Mouse (Mus musculus): ENCODE data around the gene Col23a1. TPM values are rescaled to one million over a fixed set of nuclear protein-coding genes. Genes with fewer than 3 reads are reported as not detected.

The Col23a1 gene
- polyA plus RNA-seq, 1 experiment: 7.1 TPM

GRCm38 (mm10) chr11:51513019-51513418 lies 223.3 kb downstream of the Col23a1 start:
- TF ChIP-seq POLR2A (IDR thresholded peaks at IDR 0.05; ENCODE audit: low read depth, low read length) (no peak), CTCF (IDR thresholded peaks at IDR 0.05; ENCODE audit: borderline replicate concordance, insufficient read depth, low read length) (no peak)
- no peak overlapping the region for H3K27ac ChIP-seq (ENCODE audit: insufficient read depth, low read length)
- no peaks in the 10 kb centered on the region for H3K4me1 ChIP-seq (ENCODE audit: control insufficient read depth, insufficient read depth, low read length)
- H3K4me3 ChIP-seq (ENCODE audit: insufficient read depth, low read length): no peak overlapping the region

- TF ChIP-seq CTCF (IDR thresholded peaks at IDR 0.05; ENCODE audit: borderline replicate concordance, insufficient read depth, low read length) (no peak), POLR2A (IDR thresholded peaks at IDR 0.05; ENCODE audit: low read depth, low read length) (no peak)
- Histone ChIP-seq H3K4me1 (ENCODE audit: control insufficient read depth, insufficient read depth, low read length) (no peaks in the 10 kb centered on the region), H3K27ac (ENCODE audit: insufficient read depth, low read length) (no peak overlapping the region), H3K4me3 (ENCODE audit: insufficient read depth, low read length) (no peak overlapping the region)
Measured at GRCm38 (mm10) chr11:51515346-51515745, 225.6 kb downstream of the Col23a1 start.

- H3K27ac ChIP-seq (ENCODE audit: insufficient read depth, low read length): no peak overlapping the region
- H3K4me1 ChIP-seq (ENCODE audit: control insufficient read depth, insufficient read depth, low read length): no peaks in the 10 kb centered on the region
- no peak overlapping the region for H3K4me3 ChIP-seq (ENCODE audit: insufficient read depth, low read length)
- no peak for TF ChIP-seq CTCF (IDR thresholded peaks at IDR 0.05; ENCODE audit: borderline replicate concordance, insufficient read depth, low read length)
- no peak for TF ChIP-seq POLR2A (IDR thresholded peaks at IDR 0.05; ENCODE audit: low read depth, low read length)
Measured at GRCm38 (mm10) chr11:51518100-51518499, 228.4 kb downstream of the Col23a1 start.

GRCm38 (mm10) chr11:51518585-51518984 lies 228.9 kb downstream of the Col23a1 start:
- Histone ChIP-seq H3K4me1 (ENCODE audit: control insufficient read depth, insufficient read depth, low read length) (no peaks in the 10 kb centered on the region), H3K27ac (ENCODE audit: insufficient read depth, low read length) (no peak overlapping the region), H3K4me3 (ENCODE audit: insufficient read depth, low read length) (no peak overlapping the region)
- no peak for TF ChIP-seq CTCF (IDR thresholded peaks at IDR 0.05; ENCODE audit: borderline replicate concordance, insufficient read depth, low read length)
- TF ChIP-seq POLR2A (IDR thresholded peaks at IDR 0.05; ENCODE audit: low read depth, low read length): no peak

DNA sequence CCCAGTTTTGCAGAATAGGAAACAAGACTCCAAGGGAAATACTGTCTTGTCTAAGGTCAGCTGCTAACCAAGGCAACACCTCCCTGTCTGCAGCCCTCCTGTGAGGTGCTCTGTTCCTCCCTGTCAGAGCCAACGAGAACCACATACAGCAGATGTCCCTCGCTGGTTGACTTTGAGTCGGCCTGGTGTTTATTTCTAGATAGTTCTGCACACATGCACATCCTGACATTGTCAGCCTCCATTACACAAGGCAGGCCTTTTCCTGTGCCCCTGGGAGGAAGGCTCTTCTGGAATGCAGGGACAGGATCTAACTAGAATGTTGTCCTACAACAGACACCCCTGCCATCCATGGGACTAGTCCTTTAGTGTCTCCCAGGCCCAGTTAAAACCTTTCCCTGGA lies 231.7 kb downstream of the Col23a1 start:
- TF ChIP-seq CTCF (IDR thresholded peaks at IDR 0.05; ENCODE audit: borderline replicate concordance, insufficient read depth, low read length) (no peak), POLR2A (IDR thresholded peaks at IDR 0.05; ENCODE audit: low read depth, low read length) (no peak)
- Histone ChIP-seq H3K4me1 (ENCODE audit: control insufficient read depth, insufficient read depth, low read length) (no peaks in the 10 kb centered on the region), H3K4me3 (ENCODE audit: insufficient read depth, low read length) (no peak overlapping the region), H3K27ac (ENCODE audit: insufficient read depth, low read length) (no peak overlapping the region)

DNA sequence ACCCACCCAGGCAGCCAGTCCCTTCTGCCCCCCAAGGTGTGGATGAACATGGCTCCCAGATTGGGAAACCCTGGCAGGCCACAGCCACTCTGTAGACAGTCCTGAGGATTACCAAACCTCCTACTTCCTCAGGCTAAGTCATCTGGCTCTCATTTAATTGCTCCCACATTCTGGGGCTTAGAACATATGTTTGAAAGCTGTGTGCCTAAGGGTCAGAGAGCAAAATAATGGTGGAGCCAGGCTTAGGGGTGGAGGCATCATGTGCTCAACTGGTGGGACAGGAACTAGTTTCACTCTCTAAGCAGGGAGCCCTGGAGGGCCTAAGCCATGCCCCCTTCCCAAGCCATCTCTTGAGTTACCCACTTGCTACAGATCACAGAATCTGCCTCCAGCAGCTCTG lies 233.5 kb downstream of the Col23a1 start:
- H3K4me3 ChIP-seq (ENCODE audit: insufficient read depth, low read length): no peak overlapping the region
- TF ChIP-seq CTCF (IDR thresholded peaks at IDR 0.05; ENCODE audit: borderline replicate concordance, insufficient read depth, low read length): no peak
- TF ChIP-seq POLR2A (IDR thresholded peaks at IDR 0.05; ENCODE audit: low read depth, low read length): no peak
- H3K27ac ChIP-seq (ENCODE audit: insufficient read depth, low read length): no peak overlapping the region
- H3K4me1 ChIP-seq (ENCODE audit: control insufficient read depth, insufficient read depth, low read length): peaks cover 5% of the 10 kb centered on the region

DNA sequence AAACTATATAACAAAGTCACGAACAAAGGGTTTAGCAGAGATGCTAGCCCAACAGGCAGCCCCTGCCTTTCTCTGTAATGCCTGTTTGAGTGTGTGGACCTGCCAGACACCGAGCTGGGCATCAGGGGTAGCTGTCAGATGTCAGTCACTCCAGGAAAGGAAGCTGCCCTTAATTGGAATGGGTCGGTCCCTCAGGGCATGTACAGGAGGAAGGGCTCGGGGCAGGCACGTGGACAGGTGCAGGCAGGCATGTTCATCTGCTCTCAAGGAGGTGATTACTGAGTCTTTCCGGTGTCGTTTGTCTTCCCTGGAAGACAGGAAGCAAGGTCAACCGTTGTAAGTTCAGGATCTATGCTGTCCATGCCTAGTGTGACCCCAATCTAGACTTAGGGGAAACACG lies 233.9 kb downstream of the Col23a1 start:
- H3K27ac ChIP-seq (ENCODE audit: insufficient read depth, low read length): no peak overlapping the region

DNA sequence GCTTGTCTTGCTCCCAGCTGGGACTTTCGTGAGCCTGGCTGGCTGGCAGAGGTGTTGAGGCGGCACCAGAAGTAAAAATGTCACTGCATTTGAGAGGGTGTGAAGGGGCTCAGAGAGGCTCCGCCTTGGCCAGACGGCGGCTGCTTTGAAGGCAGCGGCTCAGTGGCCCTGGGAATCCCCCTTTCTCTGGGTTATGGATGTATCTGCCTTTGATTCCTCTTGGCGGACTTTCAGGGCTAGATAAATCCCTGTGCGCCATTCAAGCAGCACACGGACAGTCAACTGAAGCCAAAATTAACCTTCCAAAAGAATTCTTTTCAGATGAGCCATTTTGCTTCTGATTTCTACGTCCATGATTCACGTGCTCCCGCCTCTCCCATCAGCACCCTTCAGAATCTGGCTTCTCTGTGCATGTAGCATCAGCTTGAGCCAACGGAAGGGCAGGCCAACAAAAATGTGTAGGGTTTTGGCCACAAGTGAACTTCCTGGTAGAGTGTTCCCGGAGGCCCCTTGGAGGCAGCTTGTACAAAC lies 237.0 kb downstream of the Col23a1 start:
- H3K4me3 ChIP-seq (ENCODE audit: insufficient read depth, low read length): no peak overlapping the region
- H3K27ac ChIP-seq (ENCODE audit: insufficient read depth, low read length): 0 out of 2 replicates have a peak overlapping the region, but pooled peaks have one; percentile 44
- TF ChIP-seq POLR2A (IDR thresholded peaks at IDR 0.05; ENCODE audit: low read depth, low read length): no peak
- no peak for TF ChIP-seq CTCF (IDR thresholded peaks at IDR 0.05; ENCODE audit: borderline replicate concordance, insufficient read depth, low read length)
- H3K4me1 ChIP-seq (ENCODE audit: control insufficient read depth, insufficient read depth, low read length): peaks cover 5% of the 10 kb centered on the region

More for the DNA sequence above, 233.9 kb downstream of the Col23a1 start:
- no peak overlapping the region for H3K4me3 ChIP-seq (ENCODE audit: insufficient read depth, low read length)
- TF ChIP-seq CTCF (IDR thresholded peaks at IDR 0.05; ENCODE audit: borderline replicate concordance, insufficient read depth, low read length): no peak
- no peak for TF ChIP-seq POLR2A (IDR thresholded peaks at IDR 0.05; ENCODE audit: low read depth, low read length)
- H3K4me1 ChIP-seq (ENCODE audit: control insufficient read depth, insufficient read depth, low read length): peaks cover 5% of the 10 kb centered on the region

- H3K4me3 ChIP-seq (ENCODE audit: insufficient read depth, low read length): no peak overlapping the region
- no peaks in the 10 kb centered on the region for H3K4me1 ChIP-seq (ENCODE audit: control insufficient read depth, insufficient read depth, low read length)
- TF ChIP-seq CTCF (IDR thresholded peaks at IDR 0.05; ENCODE audit: borderline replicate concordance, insufficient read depth, low read length): no peak
- no peak for TF ChIP-seq POLR2A (IDR thresholded peaks at IDR 0.05; ENCODE audit: low read depth, low read length)
- H3K27ac ChIP-seq (ENCODE audit: insufficient read depth, low read length): no peak overlapping the region
Measured at GRCm38 (mm10) chr11:51533128-51533533, 243.4 kb downstream of the Col23a1 start.

GRCm38 (mm10) chr11:51534314-51534713 lies 244.6 kb downstream of the Col23a1 start:
- Histone ChIP-seq H3K27ac (ENCODE audit: insufficient read depth, low read length) (no peak overlapping the region), H3K4me1 (ENCODE audit: control insufficient read depth, insufficient read depth, low read length) (no peaks in the 10 kb centered on the region), H3K4me3 (ENCODE audit: insufficient read depth, low read length) (no peak overlapping the region)
- no peak for TF ChIP-seq CTCF (IDR thresholded peaks at IDR 0.05; ENCODE audit: borderline replicate concordance, insufficient read depth, low read length)
- no peak for TF ChIP-seq POLR2A (IDR thresholded peaks at IDR 0.05; ENCODE audit: low read depth, low read length)

Data from embryonic fibroblast, embryonic 13.5 days (primary cell).